In genomic region chr16:17637610-17638009, GRCm38 (mm10) we compare ENCODE assay signal across 15 mouse cellular contexts. TPM values are rescaled to one million over a fixed set of nuclear protein-coding genes. Genes with fewer than 3 reads are reported as not detected.
DNase-seq lines count a peak whose midpoint lies in the region; ATAC-seq and TF ChIP-seq lines count a peak whose summit lies in the region.
"Had no signal": no experiment of that assay in that cellular context is flagged by ENCODE, and none has a peak within 500 bp of the region (broad histone marks: within the 10 kb centered on the region; RNA-seq: fewer than 3 reads in every experiment).

No protein-coding gene starts in this region.

- peak; percentile 25; the same call in 1 of the 2 replicates for TF ChIP-seq CTCF in heart, postnatal 0 days (IDR thresholded peaks at IDR 0.05; ENCODE audit: low read depth)
- TF ChIP-seq CTCF in C2C12 (IDR thresholded peaks at IDR 0.05; ENCODE audit: control insufficient read depth, insufficient read depth, insufficient read length) = peak; percentile 29

- H3K36me3 ChIP-seq in heart, postnatal 0 days (replicated peaks; ENCODE audit: control insufficient read depth, insufficient read depth, low read length) = peaks cover 49% of the 10 kb centered on the region
- H3K36me3 ChIP-seq in C2C12 (ENCODE audit: control insufficient read depth, insufficient read depth) = peaks cover 67% of the 10 kb centered on the region
- H3K36me3 ChIP-seq in liver, embryonic 12.5 days = peaks cover 95% of the 10 kb centered on the region
- H3K36me3 ChIP-seq in embryonic facial prominence, embryonic 10.5 days (replicated peaks) = peaks cover 99% of the 10 kb centered on the region

- no peaks in the 10 kb centered on the region for H3K79me2 ChIP-seq in C2C12 (ENCODE audit: control insufficient read depth, insufficient read depth)

- no peak for ATAC-seq in heart, postnatal 0 days (ENCODE audit: insufficient read depth, low read depth)
- ATAC-seq in liver, embryonic 12.5 days = no peak; the same call in 1 of the 2 replicates

- H3K9me3 ChIP-seq in heart, postnatal 0 days (replicated peaks; ENCODE audit: control insufficient read depth, low read length) = no peaks in the 10 kb centered on the region
- H3K9me3 ChIP-seq in liver, embryonic 12.5 days (replicated peaks) = no peaks in the 10 kb centered on the region
- H3K9me3 ChIP-seq in embryonic facial prominence, embryonic 10.5 days = no peaks in the 10 kb centered on the region
- H3K9me3 ChIP-seq: forebrain, embryonic 10.5 days; heart, embryonic 10.5 days; hindbrain, embryonic 10.5 days; limb, embryonic 13.5 days had no signal

- H3K27ac ChIP-seq in heart, postnatal 0 days (ENCODE audit: low read depth) = no peak overlapping the region
- peak overlapping the region; percentile 96 for H3K27ac ChIP-seq in liver, embryonic 12.5 days
- no peak overlapping the region for H3K27ac ChIP-seq in embryonic facial prominence, embryonic 10.5 days (replicated peaks)
- H3K27ac ChIP-seq: forebrain, embryonic 10.5 days; heart, embryonic 10.5 days; hindbrain, embryonic 10.5 days; limb, embryonic 13.5 days had no signal

- no peak for DNase-seq in heart, postnatal 0 days (ENCODE audit: low spot score)
- no peak for DNase-seq in heart, adult 11 months
- DNase-seq in ZHBTc4 (ENCODE audit: low read depth, low spot score) = peak; percentile 30
- no peak for DNase-seq in adrenal gland, adult 2 months
- no peak for DNase-seq in cerebellum, postnatal 36 days
- DNase-seq in embryonic facial prominence, embryonic 10.5 days (ENCODE audit: low spot score) = no peak
- DNase-seq: embryo, embryonic 11 days; kidney, adult 9 months; thymus, postnatal 14 days had no signal

- H3K27me3 ChIP-seq in heart, postnatal 0 days (ENCODE audit: control insufficient read depth, insufficient read depth, low read length) = no peaks in the 10 kb centered on the region
- H3K27me3 ChIP-seq in C2C12 (ENCODE audit: control insufficient read depth, insufficient read depth, insufficient read length) = no peaks in the 10 kb centered on the region
- H3K27me3 ChIP-seq in liver, embryonic 12.5 days (replicated peaks) = no peaks in the 10 kb centered on the region
- no peaks in the 10 kb centered on the region for H3K27me3 ChIP-seq in embryonic facial prominence, embryonic 10.5 days (replicated peaks; ENCODE audit: low read depth, poor library complexity, severe bottlenecking)
- H3K27me3 ChIP-seq: limb, embryonic 13.5 days had no signal

- peaks cover 8% of the 10 kb centered on the region; the same call in 1 of the 2 replicates for H3K4me1 ChIP-seq in heart, postnatal 0 days (ENCODE audit: control insufficient read depth, insufficient read depth)
- H3K4me1 ChIP-seq in liver, embryonic 12.5 days = peaks cover 54% of the 10 kb centered on the region
- H3K4me1 ChIP-seq in embryonic facial prominence, embryonic 10.5 days = no peaks in the 10 kb centered on the region
- H3K4me1 ChIP-seq: forebrain, embryonic 10.5 days; hindbrain, embryonic 10.5 days; limb, embryonic 13.5 days had no signal

- H3ac ChIP-seq in C2C12 (ENCODE audit: control insufficient read depth, insufficient read length, low read depth) = no peak overlapping the region

- 76% methylated on average over 2 of the region's 2 CpGs for WGBS in heart, postnatal 0 days
- WGBS in liver, embryonic 12.5 days (ENCODE audit: insufficient replicate concordance) = 62% methylated on average over 2 of the region's 2 CpGs
- 78% methylated on average over 2 of the region's 2 CpGs for WGBS in embryonic facial prominence, embryonic 10.5 days

- H3K9ac ChIP-seq in heart, postnatal 0 days (replicated peaks; ENCODE audit: low read depth, low read length) = no peak overlapping the region
- peak overlapping the region; percentile 61 for H3K9ac ChIP-seq in liver, embryonic 12.5 days
- H3K9ac ChIP-seq: limb, embryonic 13.5 days had no signal

- TF ChIP-seq EP300 in heart, postnatal 0 days (IDR thresholded peaks at IDR 0.05; ENCODE audit: low read depth) = no peak

- no peaks in the 10 kb centered on the region for H3K79me3 ChIP-seq in C2C12 (ENCODE audit: low read depth)

- H3K4me2 ChIP-seq in heart, postnatal 0 days (ENCODE audit: low read depth, low read length) = no peak overlapping the region
- H3K4me2 ChIP-seq in liver, embryonic 12.5 days = peak overlapping the region; percentile 51
- H3K4me2 ChIP-seq: limb, embryonic 13.5 days had no signal

- no peak overlapping the region for H3K4me3 ChIP-seq in heart, postnatal 0 days (ENCODE audit: low read depth, low read length)
- no peak overlapping the region for H3K4me3 ChIP-seq in C2C12 (ENCODE audit: insufficient read depth, poor library complexity, severe bottlenecking)
- H3K4me3 ChIP-seq in liver, embryonic 12.5 days = no peak overlapping the region
- H3K4me3 ChIP-seq in embryonic facial prominence, embryonic 10.5 days = no peak overlapping the region
- H3K4me3 ChIP-seq: forebrain, embryonic 10.5 days; heart, embryonic 10.5 days; hindbrain, embryonic 10.5 days; limb, embryonic 13.5 days had no signal

TF ChIP-seq in C2C12, 6 proteins besides CTCF, POLR2A, EP300 and RAD21:
- TF ChIP-seq USF1 (IDR thresholded peaks at IDR 0.05; ENCODE audit: low read depth) = no peak
- no peak for TF ChIP-seq CEBPB (IDR thresholded peaks at IDR 0.05; ENCODE audit: low read depth)
- TF ChIP-seq MYOG (IDR thresholded peaks at IDR 0.05; ENCODE audit: control insufficient read depth, extremely low read depth, insufficient read length) = no peak
- no peak for TF ChIP-seq FOSL1 (IDR thresholded peaks at IDR 0.05; ENCODE audit: insufficient read depth, low read length, poor library complexity, severe bottlenecking)

RNA-seq across cellular contexts. Expression of gene Ccdc74a, which starts 8.7 kb away (rescaled TPM):
- total RNA-seq in heart, postnatal 0 days (2014; rRNA removed; ENCODE audit: low replicate concordance) = 3.6 TPM in 1 of 2 replicates, not detected in the other
- polyA plus RNA-seq in heart, postnatal 0 days (2015; fragmentation: Nextera tagmentation; extraction: Ambion mirVana) = 1.5 and 2.5 TPM in 2 replicates
- polyA plus RNA-seq in C2C12 (2012; fragmentation: generic; extraction: Trizol) = 9.6 TPM
- polyA plus RNA-seq in liver, embryonic 12.5 days (2016; fragmentation: Nextera tagmentation; extraction: Ambion mirVana) = 3.0 and 3.2 TPM in 2 replicates
- 1 to 10 TPM; 1.1 to 1.6 TPM for total RNA-seq in adrenal gland, adult 2 months (2021)
- polyA plus RNA-seq in adrenal gland, adult 2 months (2012; rRNA removed) = 0.45 and 0.81 TPM in 2 replicates
- 5.3 and 6.6 TPM in 2 replicates for polyA plus RNA-seq in embryonic facial prominence, embryonic 10.5 days (2016; fragmentation: Nextera tagmentation; extraction: Ambion mirVana)

RNA-seq across cellular contexts. Expression of gene Smpd4, which starts 18.5 kb away (rescaled TPM):
- 18.2 and 41.1 TPM in 2 replicates for total RNA-seq in heart, postnatal 0 days (2014; rRNA removed; ENCODE audit: low replicate concordance)
- polyA plus RNA-seq in heart, postnatal 0 days (2015; fragmentation: Nextera tagmentation; extraction: Ambion mirVana) = 10.1 and 10.3 TPM in 2 replicates
- polyA plus RNA-seq in C2C12 (2012; fragmentation: generic; extraction: Trizol) = 26.5 TPM
- 31.3 and 31.8 TPM in 2 replicates for polyA plus RNA-seq in liver, embryonic 12.5 days (2016; fragmentation: Nextera tagmentation; extraction: Ambion mirVana)
- 10 to 100 TPM; 26.6 to 35.2 TPM for total RNA-seq in adrenal gland, adult 2 months (2021)
- 77.3 and 102 TPM in 2 replicates for polyA plus RNA-seq in adrenal gland, adult 2 months (2012; rRNA removed)
- polyA plus RNA-seq in embryonic facial prominence, embryonic 10.5 days (2016; fragmentation: Nextera tagmentation; extraction: Ambion mirVana) = 66.7 and 68.7 TPM in 2 replicates

RNA-seq across cellular contexts. Expression of gene Slc7a4, which starts 54.6 kb away (rescaled TPM):
- 28.2 and 33.4 TPM in 2 replicates for total RNA-seq in heart, postnatal 0 days (2014; rRNA removed; ENCODE audit: low replicate concordance)
- 5.7 and 7.4 TPM in 2 replicates for polyA plus RNA-seq in heart, postnatal 0 days (2015; fragmentation: Nextera tagmentation; extraction: Ambion mirVana)
- polyA plus RNA-seq in C2C12 (2012; fragmentation: generic; extraction: Trizol) = 1.4 TPM
- polyA plus RNA-seq in liver, embryonic 12.5 days (2016; fragmentation: Nextera tagmentation; extraction: Ambion mirVana) = 1.7 TPM in 2 replicates
- total RNA-seq in adrenal gland, adult 2 months (2021) = 10 to 100 TPM in 1 of 2 experiments, 1 to 10 TPM in 1; 7.6 to 23.8 TPM
- 28.4 and 56.6 TPM in 2 replicates for polyA plus RNA-seq in adrenal gland, adult 2 months (2012; rRNA removed)
- polyA plus RNA-seq in embryonic facial prominence, embryonic 10.5 days (2016; fragmentation: Nextera tagmentation; extraction: Ambion mirVana) = 1.5 and 1.6 TPM in 2 replicates
